ENCODE assay signal across 8 mouse cellular contexts in the genomic region with DNA sequence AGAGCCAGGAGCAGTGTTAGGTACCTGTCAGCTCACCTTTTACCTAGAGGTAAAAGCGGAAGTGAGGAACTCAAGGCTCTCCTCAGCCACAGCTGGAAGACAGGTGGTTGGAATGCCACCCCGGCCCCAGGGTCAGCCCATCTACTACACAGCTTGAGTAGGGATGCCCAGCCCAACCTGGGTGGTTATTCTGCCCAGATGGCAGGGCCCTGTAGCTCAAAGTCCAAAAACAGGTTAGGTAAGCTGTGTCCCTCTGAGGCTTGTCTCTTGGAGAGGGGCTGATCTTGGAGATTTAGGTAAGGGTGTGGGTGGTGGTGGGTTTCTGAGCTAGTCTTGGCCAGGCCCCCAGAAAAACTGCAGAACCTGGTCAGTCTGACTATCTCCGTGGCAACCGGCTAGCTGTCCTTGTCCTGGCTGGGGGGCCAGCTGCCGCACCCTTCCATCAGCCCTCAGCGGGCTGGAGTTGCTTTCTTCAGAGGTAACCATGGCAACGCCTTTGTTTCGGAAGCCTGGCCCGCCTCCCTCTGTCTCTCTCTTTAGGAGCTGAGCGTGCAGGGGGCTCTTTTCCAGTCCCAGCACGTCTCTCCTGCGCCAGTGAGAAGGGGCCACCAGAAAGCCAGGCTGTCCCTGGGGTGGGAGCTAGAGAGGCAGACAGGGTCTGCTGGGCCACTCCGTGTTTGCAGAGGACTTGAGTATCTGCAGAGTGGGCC. TPM values are rescaled to one million over a fixed set of nuclear protein-coding genes. Genes with fewer than 3 reads are reported as not detected.
A peak's percentile ranks its signal among the peaks of the same experiment; 100 is the strongest.
DNase-seq lines count a peak whose midpoint lies in the region; ATAC-seq and TF ChIP-seq lines count a peak whose summit lies in the region.

No protein-coding gene starts in this region.

- 0 out of 2 replicates have a peak overlapping the region, but pooled peaks have one; percentile 49 for H3K9ac ChIP-seq in midbrain, embryonic 12.5 days (replicated peaks)

- peak; percentile 17 for DNase-seq in ovary, adult 18-20 months (ENCODE audit: low spot score)
- DNase-seq in ovary, postnatal 36 days (ENCODE audit: low spot score), result no peak
- DNase-seq in cerebellum, postnatal 14 days, result peak; percentile 47 to 49
- peak; percentile 47 to 65 for DNase-seq in frontal cortex, postnatal 14 days (ENCODE audit: low spot score in 2 of 2)
- peak; percentile 55 to 57 for DNase-seq in left cerebral cortex, adult 2 months (ENCODE audit: extremely low spot score in 1 of 2, low spot score in 2 of 2)
- DNase-seq in spleen, adult 12 weeks (ENCODE audit: low spot score), result no peak

- no peak for TF ChIP-seq CTCF in left cerebral cortex, adult 2 months (IDR thresholded peaks at IDR 0.05)
- TF ChIP-seq CTCF in testis, adult 2 months (IDR thresholded peaks at IDR 0.05; ENCODE audit: control insufficient read depth, insufficient read depth, insufficient replicate concordance, low read depth, low read length), result no peak

- peak overlapping the region; percentile 96 for H3K4me2 ChIP-seq in midbrain, embryonic 12.5 days (replicated peaks)

- 0 out of 2 replicates have a peak, but pooled peaks cover 10% of the 10 kb centered on the region for H3K27me3 ChIP-seq in midbrain, embryonic 12.5 days
- no peaks in the 10 kb centered on the region for H3K27me3 ChIP-seq in testis, adult 2 months (ENCODE audit: control insufficient read depth, insufficient read depth, low read length)

- H3K27ac ChIP-seq in left cerebral cortex, adult 2 months, result peak overlapping the region; percentile 91
- H3K27ac ChIP-seq in midbrain, embryonic 12.5 days (replicated peaks), result peak overlapping the region; percentile 94
- H3K27ac ChIP-seq in testis, adult 2 months (ENCODE audit: control insufficient read depth, insufficient read depth, low read depth, low read length), result no peak overlapping the region

- intact Hi-C loops in left cerebral cortex, adult 2 months (cut with DNase I), result loop anchor here (2.0 kb wide), 2 partner anchors 13 to 47 kb away; partner anchors contain the start of genes Hrh3 and Mtg2

- ATAC-seq in midbrain, embryonic 12.5 days (ENCODE audit: low FRiP score, low read depth), result peak; percentile 63

- H3K9me3 ChIP-seq in midbrain, embryonic 12.5 days, result no peaks in the 10 kb centered on the region

- H3K4me1 ChIP-seq in midbrain, embryonic 12.5 days, result peaks cover 57% of the 10 kb centered on the region
- peaks cover 17% of the 10 kb centered on the region for H3K4me1 ChIP-seq in testis, adult 2 months (ENCODE audit: control insufficient read depth, insufficient read depth, low read length)

- 6% methylated on average over 13 of the region's 13 CpGs for WGBS in midbrain, embryonic 12.5 days

- peak overlapping the region; percentile 33 for H3K4me3 ChIP-seq in left cerebral cortex, adult 2 months
- peak overlapping the region; percentile 89 for H3K4me3 ChIP-seq in midbrain, embryonic 12.5 days
- H3K4me3 ChIP-seq in testis, adult 2 months (ENCODE audit: control insufficient read depth, low read depth, low read length), result peak overlapping the region; percentile 89

- TF ChIP-seq POLR2A in testis, adult 2 months (IDR thresholded peaks at IDR 0.05; ENCODE audit: control insufficient read depth, low read depth, low read length), result peak; percentile 63; the same call in 1 of the 2 replicates

- no peaks in the 10 kb centered on the region for H3K36me3 ChIP-seq in midbrain, embryonic 12.5 days
- H3K36me3 ChIP-seq in testis, adult 2 months (ENCODE audit: control insufficient read depth, insufficient read depth, low read length), result no peaks in the 10 kb centered on the region

RNA-seq across cellular contexts. Expression of gene Osbpl2, which starts 1.5 kb away (rescaled TPM):
- total RNA-seq in left cerebral cortex, adult 2 months (2021), result 10 to 100 TPM; 46.2 to 50.6 TPM
- polyA plus RNA-seq in midbrain, embryonic 12.5 days (2016; fragmentation: Nextera tagmentation; extraction: Ambion mirVana), result 52.7 and 52.8 TPM in 2 replicates
- polyA plus RNA-seq in testis, adult 2 months (2012; rRNA removed), result 16.0 and 18.5 TPM in 2 replicates

RNA-seq across cellular contexts. Expression of gene Hrh3, which starts 13.4 kb away (rescaled TPM):
- 10 to 100 TPM; 84.3 to 85.7 TPM for total RNA-seq in left cerebral cortex, adult 2 months (2021)
- polyA plus RNA-seq in midbrain, embryonic 12.5 days (2016; fragmentation: Nextera tagmentation; extraction: Ambion mirVana), result 4.1 and 4.8 TPM in 2 replicates
- 5.1 and 5.9 TPM in 2 replicates for polyA plus RNA-seq in testis, adult 2 months (2012; rRNA removed)

RNA-seq across cellular contexts. Expression of gene Mtg2, which starts 47.3 kb away (rescaled TPM):
- 10 to 100 TPM; 15.6 to 18.4 TPM for total RNA-seq in left cerebral cortex, adult 2 months (2021)
- 31.8 and 35.0 TPM in 2 replicates for polyA plus RNA-seq in midbrain, embryonic 12.5 days (2016; fragmentation: Nextera tagmentation; extraction: Ambion mirVana)
- 7.0 and 7.8 TPM in 2 replicates for polyA plus RNA-seq in testis, adult 2 months (2012; rRNA removed)

RNA-seq across cellular contexts. Expression of gene Adrm1, which starts 53.6 kb away (rescaled TPM):
- total RNA-seq in left cerebral cortex, adult 2 months (2021), result 100 to 1,000 TPM in 1 of 2 experiments, 10 to 100 TPM in 1; 96.4 to 101 TPM
- polyA plus RNA-seq in midbrain, embryonic 12.5 days (2016; fragmentation: Nextera tagmentation; extraction: Ambion mirVana), result 214 and 217 TPM in 2 replicates
- polyA plus RNA-seq in testis, adult 2 months (2012; rRNA removed), result 107 and 114 TPM in 2 replicates

Comparison
In these comparisons a context has a peak if more than half of its experiments do, and no peak if none do; other contexts are left out.
1. DNase-seq: peak in ovary, adult 18-20 months (single experiment), cerebellum, postnatal 14 days (2 of 2), frontal cortex, postnatal 14 days (2 of 2) and left cerebral cortex, adult 2 months (2 of 2); none in ovary, postnatal 36 days (single experiment) and spleen, adult 12 weeks (single experiment).
2. H3K4me3 ChIP-seq: peak in every context shown above with its lines; median percentile 89 in midbrain, embryonic 12.5 days; 89 in testis, adult 2 months; 33 in left cerebral cortex, adult 2 months.